Mouse (Mus musculus): Measurements from ENCODE around the gene AB124611.

AB124611 gene

GRCm38 (mm10) chr9:21553607-21554273, 27.8 kb downstream of the AB124611 start:
- in situ Hi-C loops (cut with MboI; ENCODE audit: low pct_unique_long_range_greater_than_20kb in 1 of 2, low sequenced_read_pairs in 2 of 2, unreplicated experiment in 1 of 2) = no loop called here

GRCm38 (mm10) chr9:21555198-21555742, 29.3 kb downstream of the AB124611 start:
- in situ Hi-C loops (cut with MboI; ENCODE audit: low pct_unique_long_range_greater_than_20kb in 1 of 2, low sequenced_read_pairs in 2 of 2, unreplicated experiment in 1 of 2) = no loop called here

- in situ Hi-C loops (cut with MboI; ENCODE audit: low pct_unique_long_range_greater_than_20kb in 1 of 2, low sequenced_read_pairs in 2 of 2, unreplicated experiment in 1 of 2) = no loop called here
These were observed 31.0 kb downstream of the AB124611 start for GRCm38 (mm10) chr9:21556996-21557395.

- in situ Hi-C loops (cut with MboI; ENCODE audit: low pct_unique_long_range_greater_than_20kb in 1 of 2, low sequenced_read_pairs in 2 of 2, unreplicated experiment in 1 of 2) = no loop called here
These were observed 31.6 kb downstream of the AB124611 start for GRCm38 (mm10) chr9:21557556-21557955.

GRCm38 (mm10) chr9:21558366-21558765, 32.4 kb downstream of the AB124611 start:
- in situ Hi-C loops (cut with MboI; ENCODE audit: low pct_unique_long_range_greater_than_20kb in 1 of 2, low sequenced_read_pairs in 2 of 2, unreplicated experiment in 1 of 2) = no loop called here

GRCm38 (mm10) chr9:21559151-21559550, 33.2 kb downstream of the AB124611 start:
- in situ Hi-C loops (cut with MboI; ENCODE audit: low pct_unique_long_range_greater_than_20kb in 1 of 2, low sequenced_read_pairs in 2 of 2, unreplicated experiment in 1 of 2) = no loop called here

GRCm38 (mm10) chr9:21564420-21564819, 38.4 kb downstream of the AB124611 start:
- in situ Hi-C loops (cut with MboI; ENCODE audit: low pct_unique_long_range_greater_than_20kb in 1 of 2, low sequenced_read_pairs in 2 of 2, unreplicated experiment in 1 of 2) = no loop called here

- in situ Hi-C loops (cut with MboI; ENCODE audit: low pct_unique_long_range_greater_than_20kb in 1 of 2, low sequenced_read_pairs in 2 of 2, unreplicated experiment in 1 of 2) = no loop called here
These were observed 39.1 kb downstream of the AB124611 start for GRCm38 (mm10) chr9:21565004-21565586.

GRCm38 (mm10) chr9:21566538-21566937, 40.6 kb downstream of the AB124611 start:
- in situ Hi-C loops (cut with MboI; ENCODE audit: low pct_unique_long_range_greater_than_20kb in 1 of 2, low sequenced_read_pairs in 2 of 2, unreplicated experiment in 1 of 2) = no loop called here

GRCm38 (mm10) chr9:21567051-21567450, 41.1 kb downstream of the AB124611 start:
- in situ Hi-C loops (cut with MboI; ENCODE audit: low pct_unique_long_range_greater_than_20kb in 1 of 2, low sequenced_read_pairs in 2 of 2, unreplicated experiment in 1 of 2) = no loop called here

GRCm38 (mm10) chr9:21568657-21569255, 42.8 kb downstream of the AB124611 start:
- in situ Hi-C loops (cut with MboI; ENCODE audit: low pct_unique_long_range_greater_than_20kb in 1 of 2, low sequenced_read_pairs in 2 of 2, unreplicated experiment in 1 of 2) = no loop called here

GRCm38 (mm10) chr9:21574012-21574801, 48.2 kb downstream of the AB124611 start:
- in situ Hi-C loops (cut with MboI; ENCODE audit: low pct_unique_long_range_greater_than_20kb in 1 of 2, low sequenced_read_pairs in 2 of 2, unreplicated experiment in 1 of 2) = no loop called here

GRCm38 (mm10) chr9:21575253-21575652, 49.3 kb downstream of the AB124611 start:
- in situ Hi-C loops (cut with MboI; ENCODE audit: low pct_unique_long_range_greater_than_20kb in 1 of 2, low sequenced_read_pairs in 2 of 2, unreplicated experiment in 1 of 2) = no loop called here

GRCm38 (mm10) chr9:21576286-21576685, 50.3 kb downstream of the AB124611 start:
- in situ Hi-C loops (cut with MboI; ENCODE audit: low pct_unique_long_range_greater_than_20kb in 1 of 2, low sequenced_read_pairs in 2 of 2, unreplicated experiment in 1 of 2) = no loop called here

- in situ Hi-C loops (cut with MboI; ENCODE audit: low pct_unique_long_range_greater_than_20kb in 1 of 2, low sequenced_read_pairs in 2 of 2, unreplicated experiment in 1 of 2) = no loop called here
These were observed 52.2 kb downstream of the AB124611 start for GRCm38 (mm10) chr9:21578226-21578625.

- in situ Hi-C loops (cut with MboI; ENCODE audit: low pct_unique_long_range_greater_than_20kb in 1 of 2, low sequenced_read_pairs in 2 of 2, unreplicated experiment in 1 of 2) = no loop called here
These were observed 59.4 kb downstream of the AB124611 start for GRCm38 (mm10) chr9:21585401-21585800.

- in situ Hi-C loops (cut with MboI; ENCODE audit: low pct_unique_long_range_greater_than_20kb in 1 of 2, low sequenced_read_pairs in 2 of 2, unreplicated experiment in 1 of 2) = no loop called here
These were observed 61.8 kb downstream of the AB124611 start for GRCm38 (mm10) chr9:21587678-21588349.

- in situ Hi-C loops (cut with MboI; ENCODE audit: low pct_unique_long_range_greater_than_20kb in 1 of 2, low sequenced_read_pairs in 2 of 2, unreplicated experiment in 1 of 2) = no loop called here
These were observed 62.4 kb downstream of the AB124611 start for GRCm38 (mm10) chr9:21588350-21588749.
